Mouse (Mus musculus) liver, embryonic 14.5 days (tissue): ENCODE measurements at regions not wholly inside any gene's neighbourhood (a gene's known extent, or its start where the extent isn't known, plus 50 kb on each side); places are given as distances from the start of the nearest gene placed in this dataset.

ENCODE experiments used
- CTCF ChIP-seq: IDR thresholded peaks from 2 replicates; pipeline ENCODE4 v1.5.1; 2016; ENCODE audit warnings: antibody characterized with exemption, low read depth, control low read depth
- EP300 ChIP-seq: IDR thresholded peaks from 2 replicates; pipeline ENCODE4 v1.6.1; 2016; ENCODE audit warnings: antibody characterized with exemption, low read depth

DNA sequence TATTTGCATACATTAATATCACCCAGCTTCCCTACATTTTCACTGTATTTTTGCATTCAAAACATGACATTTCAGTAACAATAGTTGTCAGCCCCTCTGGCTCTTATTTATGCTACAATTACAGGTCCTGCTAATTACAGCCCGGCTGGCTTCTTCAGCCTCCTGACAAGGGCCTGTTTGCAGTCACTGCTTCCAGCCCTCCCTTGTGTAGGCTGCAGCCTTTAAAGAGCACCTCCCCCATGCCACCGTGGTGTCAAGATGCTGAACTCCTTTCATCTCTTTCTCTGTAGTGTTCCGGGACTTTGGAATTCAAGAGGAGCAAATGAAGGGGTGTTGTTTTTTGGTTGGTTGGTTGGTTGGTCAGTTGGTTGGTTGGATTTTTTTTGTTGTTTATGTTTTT, 153.6 kb downstream of the Rpl10-ps3 start:
- TF ChIP-seq CTCF (no peak), EP300 (no peak)
